Mouse (Mus musculus) cortical plate, adult 2 months (tissue): Measurements from ENCODE around the gene Ift57.

Source experiments
- CTCF ChIP-seq: fragments of 200-500 bp; IDR thresholded peaks from 2 replicates; pipeline ENCODE4 v1.5.1; 2011; ENCODE audit warnings: mild to moderate bottlenecking, control low read depth, low read length; ENCODE audit not compliant: insufficient read depth; ENCODE audit errors: extremely low read depth
- POLR2A ChIP-seq: fragments of 200-500 bp; IDR thresholded peaks from 2 replicates; pipeline ENCODE4 v1.6.1; 2011; ENCODE audit warnings: mild to moderate bottlenecking, low read length, control low read depth; ENCODE audit not compliant: insufficient read depth; ENCODE audit errors: extremely low read depth

DNA sequence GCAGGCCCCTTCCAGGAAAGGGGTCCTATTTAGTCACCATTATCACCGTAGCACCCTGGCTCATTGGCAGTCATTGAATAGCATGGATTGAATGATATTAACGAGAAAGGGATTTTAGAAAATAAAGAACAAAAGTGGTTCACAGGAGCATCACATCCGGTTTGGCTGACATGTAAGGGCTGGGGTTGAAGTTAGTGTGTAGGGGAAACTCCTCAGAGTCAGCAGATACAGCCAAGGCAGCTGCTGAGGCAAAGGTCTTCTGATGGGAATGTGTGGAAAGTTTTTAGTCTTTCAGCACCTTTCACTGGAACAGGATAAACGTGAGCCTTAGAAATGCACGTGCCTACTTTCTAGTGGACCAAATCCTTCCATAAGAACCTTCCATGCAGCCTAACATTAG lies 41.0 kb upstream of the Ift57 start:
- TF ChIP-seq CTCF (no peak), POLR2A (no peak)
